Mouse (Mus musculus) urinary bladder, postnatal 4 days (tissue): ENCODE results near the gene Dot1l.

Experiments
- DNase-seq, 2 experiments: peaks; one replicate each; pipeline ENCODE4 v3.0.0; 2021 to 2022; ENCODE audit warnings: low spot score in 2 of 2

The Dot1l gene

DNA sequence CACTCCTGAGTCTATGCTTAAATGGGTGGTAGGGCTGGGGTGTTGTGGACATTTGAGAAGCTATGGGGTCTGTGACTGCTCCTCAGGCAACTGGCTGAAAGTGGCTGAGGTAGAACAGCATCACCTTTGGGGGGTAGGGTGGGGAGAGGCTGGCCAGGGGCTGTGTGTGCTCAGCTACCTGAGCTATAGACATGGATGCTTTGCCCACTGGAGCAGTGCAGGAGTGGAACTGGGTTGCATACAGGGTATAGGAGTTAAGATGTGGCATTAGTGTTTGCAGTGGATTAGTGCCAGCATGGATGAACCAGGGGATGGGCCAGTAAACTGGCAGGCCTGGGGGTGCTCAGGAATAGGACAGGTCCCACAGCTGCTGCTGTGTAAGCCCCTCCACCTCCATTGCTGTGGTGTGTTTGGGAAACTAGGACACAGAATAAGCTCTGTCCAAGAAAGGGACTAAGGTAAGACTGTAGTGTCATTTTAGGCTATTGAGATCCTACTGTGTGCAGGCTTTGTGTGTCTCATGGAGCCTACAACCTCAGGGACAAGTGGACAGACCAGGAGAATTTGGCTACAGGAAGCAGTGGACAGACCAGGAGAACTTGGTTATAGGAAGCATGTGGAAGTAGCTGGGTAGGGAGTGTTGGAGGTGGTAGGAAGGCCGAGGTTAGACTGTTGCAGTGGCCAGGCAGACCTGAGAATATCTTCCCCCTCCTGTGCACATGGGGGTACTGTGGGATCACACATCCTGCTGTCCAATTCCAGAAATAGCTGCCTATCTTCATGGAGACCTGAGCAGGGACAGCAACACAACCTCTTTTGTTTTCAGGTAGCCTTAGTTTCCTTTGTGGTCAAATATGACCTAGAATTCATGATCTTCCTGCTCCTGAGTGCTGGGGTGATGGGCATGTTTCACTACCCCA lies 74.6 kb downstream of the Dot1l start:
- no peak for DNase-seq

DNA sequence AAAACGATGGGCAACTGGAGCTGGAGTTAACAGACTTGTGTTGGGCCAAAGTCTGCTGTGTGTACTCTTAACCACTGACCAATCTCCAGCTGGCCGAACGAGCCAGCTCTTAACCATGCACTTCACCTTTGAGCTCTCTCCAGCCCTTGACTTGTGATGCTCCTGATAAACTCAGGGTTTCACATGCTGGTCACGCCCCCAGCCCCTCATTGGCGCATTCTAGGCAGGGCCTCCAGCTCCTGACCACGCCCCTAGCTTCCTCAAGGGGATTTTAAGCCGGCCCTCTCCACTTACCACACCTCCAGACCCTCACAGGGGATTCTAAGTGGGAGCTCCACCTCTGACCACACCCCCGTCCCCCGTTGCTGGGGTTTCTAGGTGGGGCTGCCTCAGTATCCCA lies 76.1 kb downstream of the Dot1l start:
- no peak for DNase-seq

DNA sequence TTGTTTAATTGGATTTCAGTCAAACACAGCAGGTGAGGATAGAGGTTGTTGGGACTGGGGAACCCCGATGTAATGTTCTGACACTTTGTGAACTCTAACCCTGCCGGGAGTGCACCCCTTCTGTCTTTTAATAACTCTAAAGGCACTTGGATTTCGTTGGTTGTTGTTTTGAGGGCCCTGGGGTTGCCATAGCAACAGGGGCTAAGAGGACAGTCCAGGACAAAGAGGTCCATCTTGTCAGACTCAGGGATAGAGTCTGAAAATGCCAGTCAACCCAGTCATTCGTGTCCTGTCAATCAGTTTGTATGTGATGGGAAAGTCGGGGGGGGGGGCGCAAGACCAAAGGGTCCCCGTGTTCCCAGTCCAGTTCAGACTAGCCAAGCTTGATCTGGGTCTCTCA lies 77.8 kb downstream of the Dot1l start:
- no peak for DNase-seq

DNA sequence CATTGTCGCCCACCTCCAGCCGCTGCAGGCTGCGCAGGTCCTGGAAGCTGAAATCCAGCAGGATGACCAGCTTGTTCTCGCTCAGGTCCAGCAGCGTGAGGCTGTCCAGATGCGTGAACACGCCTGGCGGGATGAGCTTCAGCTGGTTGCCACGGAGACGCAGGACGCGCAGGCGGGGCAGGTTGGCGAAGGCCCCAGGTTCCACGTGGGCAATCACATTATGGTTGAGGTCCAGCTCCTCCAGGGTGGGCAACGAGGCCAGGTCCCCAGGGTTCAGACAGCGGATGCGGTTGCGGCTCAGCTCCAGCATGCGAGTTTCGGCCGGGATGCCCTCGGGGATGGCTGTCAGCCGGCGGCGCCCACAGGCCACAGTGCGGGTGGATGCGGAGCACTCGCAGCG lies 80.6 kb downstream of the Dot1l start:
- no peak for DNase-seq

DNA sequence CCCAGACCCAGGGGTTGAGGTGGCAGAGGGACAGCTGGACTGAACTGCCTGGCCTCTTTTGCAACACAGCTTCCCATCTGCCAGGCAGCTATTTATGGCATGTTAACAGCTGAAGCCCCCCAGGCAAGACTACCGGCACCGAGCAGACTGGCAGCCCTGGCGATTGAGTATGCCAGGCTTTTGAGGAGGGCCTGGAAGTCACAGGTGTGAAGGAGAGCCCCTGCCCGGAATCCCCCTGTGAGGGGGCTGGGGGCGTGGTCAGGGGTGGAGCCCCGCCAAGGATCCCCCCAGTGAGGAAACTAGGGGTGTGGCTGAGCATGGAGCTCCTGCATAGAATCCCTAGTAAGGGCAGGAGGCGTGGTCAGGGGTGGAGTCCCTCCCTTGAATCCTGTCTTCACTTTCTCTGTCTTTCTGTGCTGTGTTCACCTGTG lies 82.0 kb downstream of the Dot1l start:
- DNase-seq = no peak

DNA sequence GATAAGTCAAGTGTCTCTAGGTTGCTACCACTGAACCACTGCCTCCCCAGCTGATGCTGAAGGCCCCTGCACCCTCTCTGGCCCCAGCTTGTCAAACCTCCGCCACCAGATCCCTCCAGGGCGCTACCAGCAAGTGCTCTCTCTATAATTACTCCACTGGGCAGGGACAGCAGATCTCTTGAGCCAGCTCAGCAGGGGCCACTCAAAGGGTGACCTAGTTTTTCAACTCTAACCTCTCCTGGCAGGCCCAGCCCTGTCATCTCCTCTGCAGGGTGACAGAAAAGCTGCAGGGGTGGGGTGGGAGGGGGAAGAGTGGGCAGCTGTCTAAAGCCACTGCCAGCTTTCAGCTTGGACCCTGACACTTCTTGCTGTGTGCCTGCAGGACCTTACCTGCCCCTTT lies 82.8 kb downstream of the Dot1l start:
- no peak for DNase-seq

DNA sequence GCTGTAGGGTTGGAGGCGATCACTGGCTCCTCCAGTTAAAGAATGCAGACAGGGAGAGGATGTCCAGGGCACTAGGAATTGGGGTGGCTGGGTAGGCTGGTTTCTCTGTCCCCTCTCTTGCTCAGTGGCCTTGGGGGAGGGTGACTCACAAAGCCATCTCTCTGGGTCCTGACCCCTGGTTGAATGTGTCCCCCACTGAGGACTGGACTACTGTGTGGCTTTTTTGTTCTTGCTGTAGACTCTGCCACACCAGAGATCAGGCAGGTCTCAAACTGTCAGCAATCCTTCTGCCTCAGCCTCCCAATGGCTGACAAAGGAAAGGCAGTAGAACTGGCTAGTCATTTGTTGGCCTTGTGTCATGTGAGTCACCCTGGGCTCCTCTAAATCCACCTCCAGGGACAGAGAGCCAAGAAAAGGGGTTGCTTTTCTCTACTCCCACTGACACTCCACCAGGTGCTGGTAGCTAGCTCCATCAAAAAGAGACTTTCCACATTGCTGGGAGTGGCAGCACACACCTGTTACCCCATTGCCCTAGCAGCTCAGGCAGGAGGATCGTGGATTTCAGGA lies 83.4 kb downstream of the Dot1l start:
- no peak for DNase-seq

DNA sequence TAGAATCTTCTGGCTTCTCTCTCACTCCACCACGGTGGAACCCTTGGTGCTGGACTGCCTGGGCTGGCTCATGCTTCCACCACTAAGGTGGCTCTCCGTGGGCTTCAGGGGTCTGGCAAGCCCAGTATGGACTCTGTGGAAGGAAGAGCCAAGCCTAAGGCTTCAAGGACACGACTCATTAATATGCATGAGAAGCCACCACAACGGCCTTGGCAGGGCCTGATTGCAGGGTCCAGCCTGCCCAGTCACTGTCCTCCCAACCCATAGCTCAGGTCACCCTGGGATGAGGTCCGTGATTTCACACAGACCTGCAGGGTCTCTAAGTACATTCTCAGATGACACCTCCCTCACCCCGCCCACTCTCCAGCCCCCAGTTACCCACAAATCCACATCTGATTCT lies 84.8 kb downstream of the Dot1l start:
- DNase-seq = no peak

DNA sequence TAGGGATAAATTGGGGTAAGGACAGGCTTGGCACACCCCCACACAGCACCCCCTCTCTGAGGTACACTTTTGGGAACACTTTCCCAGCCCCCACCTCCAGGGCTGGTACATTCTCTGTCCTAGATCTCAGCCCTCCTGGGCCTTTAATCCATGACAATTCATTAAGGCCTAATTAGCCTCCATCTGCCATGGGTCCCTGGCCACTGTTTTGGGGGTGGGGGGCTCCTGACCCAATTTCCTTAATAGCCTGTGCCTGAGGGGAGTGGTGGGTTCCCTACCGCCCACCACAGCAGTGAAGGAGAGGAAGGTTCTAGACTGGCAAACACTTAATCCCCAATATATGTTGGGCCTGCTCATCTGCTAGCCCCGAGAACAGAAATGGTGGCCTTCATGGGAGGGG lies 86.7 kb downstream of the Dot1l start:
- no peak for DNase-seq

DNA sequence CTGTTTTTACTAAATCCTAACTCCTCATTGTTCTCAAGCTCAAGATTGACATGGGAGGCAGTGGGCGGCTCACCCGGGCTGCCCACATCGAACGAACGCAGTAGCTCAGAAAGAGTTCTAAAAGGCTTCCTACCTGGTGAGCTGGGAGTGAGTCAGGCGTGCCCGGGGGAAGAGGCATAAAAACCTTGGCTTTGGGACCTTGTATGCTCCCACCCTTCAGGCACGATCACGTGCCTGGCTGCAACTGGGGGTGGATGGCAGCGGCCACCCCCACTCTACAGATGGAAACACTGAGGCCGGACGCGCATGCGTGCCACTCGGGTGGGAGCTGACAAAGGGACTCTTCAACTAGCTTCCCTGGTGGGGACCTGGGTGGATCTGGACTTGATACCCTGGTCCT lies 87.3 kb downstream of the Dot1l start:
- no peak for DNase-seq

DNA sequence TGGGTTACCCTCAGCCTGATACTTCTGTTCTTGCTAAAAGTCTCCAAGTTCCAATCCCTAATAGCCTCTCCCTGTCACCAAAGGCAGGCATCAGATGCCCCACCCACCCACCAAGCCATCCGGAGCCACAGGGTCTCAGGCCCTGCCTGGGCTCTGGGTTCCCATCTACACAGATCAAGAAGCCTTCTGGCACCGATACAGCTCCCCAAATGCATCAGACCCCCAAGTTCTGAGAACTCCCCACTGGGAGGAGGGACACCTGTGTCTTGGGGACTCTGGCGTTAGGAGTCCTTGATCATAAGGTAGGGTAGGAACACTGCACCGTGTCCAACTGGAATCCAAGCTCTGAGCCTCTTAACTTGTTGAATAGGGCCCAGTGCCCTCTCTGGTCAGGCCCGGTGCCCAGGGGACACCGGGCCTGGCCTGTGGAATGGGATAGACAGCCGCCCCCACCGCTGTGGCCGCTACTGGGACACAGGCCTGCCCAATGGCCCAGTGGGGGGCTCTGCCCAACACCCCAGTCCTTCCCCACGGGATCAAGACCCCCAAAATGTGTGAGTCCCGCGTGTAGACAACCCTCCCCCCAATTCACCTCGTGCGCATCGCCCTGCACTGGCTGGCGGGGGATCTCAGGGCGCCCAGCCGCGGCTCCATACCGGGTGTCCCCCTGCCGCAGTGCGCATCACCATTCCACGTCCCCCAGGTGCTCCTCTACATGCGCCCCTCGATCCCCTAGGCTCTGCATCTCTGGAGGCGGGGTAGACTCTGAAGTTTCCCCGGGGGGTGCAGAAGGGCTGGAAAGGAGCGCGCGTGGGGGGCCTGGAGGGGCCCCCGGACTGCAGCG lies 88.3 kb downstream of the Dot1l start:
- no peak for DNase-seq

DNA sequence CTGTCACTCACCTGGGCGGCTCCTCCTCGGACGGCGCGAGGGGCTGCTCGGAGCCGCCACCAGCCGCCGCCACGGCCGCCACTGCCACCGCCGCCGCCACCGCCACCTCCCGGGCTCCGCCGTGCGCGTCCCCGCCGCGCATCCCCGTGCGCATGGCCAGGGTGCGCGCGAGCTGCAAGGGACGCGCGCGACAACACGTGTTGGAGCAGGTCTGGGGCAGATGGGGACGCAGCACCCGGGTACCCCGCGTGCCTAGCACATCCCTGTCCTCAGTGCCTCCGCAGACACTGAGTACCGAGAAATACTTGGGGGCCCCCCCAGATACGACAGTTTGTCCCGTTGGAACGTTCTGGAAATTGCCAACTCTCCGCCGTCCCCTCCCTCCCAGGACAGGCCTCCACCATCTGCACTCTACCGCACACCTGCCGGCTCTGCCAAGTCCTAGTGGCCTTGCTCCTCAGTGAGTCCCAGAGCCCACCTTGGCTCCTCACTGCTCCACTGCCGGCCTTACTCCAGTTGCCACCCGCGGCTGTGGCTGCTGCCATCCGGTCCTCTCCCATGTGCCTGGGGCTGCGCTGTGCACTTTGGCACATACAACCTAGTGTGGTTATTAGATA lies 89.0 kb downstream of the Dot1l start, which contains the start of gene Lingo3:
Lingo3 (minus strand) TSS at position 109 of the 617 bp plus-strand sequence.
- DNase-seq = no peak
